Comparison of ENCODE assay signal across 27 mouse cellular contexts in genomic region chr8:109941606-109942360, GRCm38 (mm10). TPM values are rescaled to one million over a fixed set of nuclear protein-coding genes. Genes with fewer than 3 reads are reported as not detected.
DNase-seq lines count a peak whose midpoint lies in the region; ATAC-seq and TF ChIP-seq lines count a peak whose summit lies in the region.
"Had no signal": no experiment of that assay in that cellular context is flagged by ENCODE, and none has a peak within 500 bp of the region (broad histone marks: within the 10 kb centered on the region; RNA-seq: fewer than 3 reads in every experiment).

No protein-coding gene starts in this region.

- TF ChIP-seq CTCF in kidney, adult 2 months (conservative IDR thresholded peaks at IDR 0.05; ENCODE audit: insufficient read depth, insufficient read length, low read depth, low read length), result no peak
- no peak for TF ChIP-seq CTCF in lung, postnatal 0 days (IDR thresholded peaks at IDR 0.05)

- H3K36me3 ChIP-seq in kidney, adult 2 months (ENCODE audit: control insufficient read depth, insufficient read depth, low read length), result no peaks in the 10 kb centered on the region
- H3K36me3 ChIP-seq in lung, postnatal 0 days (ENCODE audit: insufficient read depth, low read length), result peaks cover 10% of the 10 kb centered on the region; the same call in 1 of the 2 replicates

- no peaks in the 10 kb centered on the region for H3K9me3 ChIP-seq in lung, postnatal 0 days (ENCODE audit: low read length)
- H3K9me3 ChIP-seq: embryonic facial prominence, embryonic 12.5 days; limb, embryonic 13.5 days; liver, embryonic 13.5 days; midbrain, embryonic 10.5 days; stomach, embryonic 15.5 days had no signal

- no peak for TF ChIP-seq EP300 in lung, postnatal 0 days (IDR thresholded peaks at IDR 0.05)

- DNase-seq in embryo, embryonic 11 days, result peak; percentile 18
- DNase-seq in embryo, embryonic 10.5 days (ENCODE audit: low spot score), result no peak
- peak; percentile 56 for DNase-seq in kidney, postnatal 10 days
- no peak for DNase-seq in kidney, adult 2 months
- peak; percentile 58 for DNase-seq in lung, postnatal 0 days (ENCODE audit: low spot score)
- DNase-seq in lung, postnatal 25 days (ENCODE audit: low spot score), result no peak
- peak; percentile 75 for DNase-seq in NIH3T3 (ENCODE audit: low read depth)
- DNase-seq: gastrocnemius, postnatal 25 days; liver, embryonic 13.5 days; lung, postnatal 14 days; right cerebral cortex, adult 18-20 months had no signal

- H3K27ac ChIP-seq in kidney, adult 2 months (ENCODE audit: insufficient read depth, low read depth, low read length), result no peak overlapping the region
- H3K27ac ChIP-seq in lung, postnatal 0 days (ENCODE audit: low read length), result no peak overlapping the region
- H3K27ac ChIP-seq: embryonic facial prominence, embryonic 12.5 days; hindbrain, postnatal 0 days; limb, embryonic 13.5 days; liver, embryonic 13.5 days; midbrain, embryonic 10.5 days; stomach, embryonic 15.5 days had no signal

- no peak overlapping the region for H3K4me3 ChIP-seq in kidney, adult 2 months (ENCODE audit: insufficient read depth, low read depth, low read length)
- H3K4me3 ChIP-seq in lung, postnatal 0 days (ENCODE audit: low read depth, low read length), result no peak overlapping the region
- H3K4me3 ChIP-seq: embryonic facial prominence, embryonic 12.5 days; limb, embryonic 13.5 days; liver, embryonic 13.5 days; midbrain, embryonic 10.5 days; stomach, embryonic 15.5 days had no signal

- TF ChIP-seq POLR2A in kidney, adult 2 months (IDR thresholded peaks at IDR 0.05; ENCODE audit: low read depth, low read length), result no peak

- H3K4me1 ChIP-seq in kidney, adult 2 months (ENCODE audit: control insufficient read depth, insufficient read depth, low read length), result peaks cover 18% of the 10 kb centered on the region
- no peaks in the 10 kb centered on the region for H3K4me1 ChIP-seq in lung, postnatal 0 days (ENCODE audit: insufficient read depth, low read depth, low read length)
- H3K4me1 ChIP-seq: embryonic facial prominence, embryonic 12.5 days; stomach, embryonic 15.5 days had no signal

- no peak overlapping the region for H3K9ac ChIP-seq in lung, postnatal 0 days (replicated peaks; ENCODE audit: low read depth)
- H3K9ac ChIP-seq: embryonic facial prominence, embryonic 12.5 days; limb, embryonic 13.5 days; liver, embryonic 13.5 days; stomach, embryonic 15.5 days had no signal

- H3K27me3 ChIP-seq in kidney, adult 2 months (replicated peaks; ENCODE audit: control insufficient read depth, insufficient read depth, low read length), result no peaks in the 10 kb centered on the region
- no peaks in the 10 kb centered on the region for H3K27me3 ChIP-seq in lung, postnatal 0 days (replicated peaks; ENCODE audit: insufficient read depth, low read length)
- H3K27me3 ChIP-seq: CH12.LX; embryonic facial prominence, embryonic 12.5 days; stomach, embryonic 15.5 days had no signal

- WGBS in kidney, adult 2 months, result 45% methylated on average over 2 of the region's 2 CpGs
- WGBS in lung, postnatal 0 days, result 39% methylated on average over 2 of the region's 2 CpGs

- ATAC-seq in lung, postnatal 0 days, result peak; percentile 36
- no peak for ATAC-seq in monocyte, adult 5-6 weeks (replicated peaks; ENCODE audit: insufficient number of reproducible peaks, low FRiP score, low TSS enrichment, poor library complexity, severe bottlenecking)
- ATAC-seq: forebrain, embryonic 16.5 days; hindbrain, postnatal 0 days; intestine, postnatal 0 days had no signal

- no peak overlapping the region for H3K4me2 ChIP-seq in lung, postnatal 0 days (replicated peaks; ENCODE audit: low read depth, low read length)
- H3K4me2 ChIP-seq: embryonic facial prominence, embryonic 12.5 days; limb, embryonic 13.5 days; liver, embryonic 13.5 days; stomach, embryonic 15.5 days had no signal

RNA-seq across cellular contexts. Expression of gene Marveld3, which starts 20.2 kb away (rescaled TPM):
- polyA plus RNA-seq in kidney, adult 2 months (2012; rRNA removed), result 10.7 and 10.8 TPM in 2 replicates
- 10.4 and 13.4 TPM in 2 replicates for polyA plus RNA-seq in lung, postnatal 0 days (2015; fragmentation: Nextera tagmentation; extraction: Ambion mirVana)
- total RNA-seq in monocyte, adult 5-6 weeks (2017), result not detected in 3 replicates
- total RNA-seq: CH12.LX; gastrocnemius, postnatal 25 days; hematopoietic stem cell, adult 5-6 weeks; MEL had no signal
- polyA plus RNA-seq: liver, embryonic 13.5 days had no signal

RNA-seq across cellular contexts. Expression of gene Tat, which starts 48.5 kb away (rescaled TPM):
- polyA plus RNA-seq in kidney, adult 2 months (2012; rRNA removed), result 0.04 TPM in 1 of 2 replicates, not detected in the other
- polyA plus RNA-seq in lung, postnatal 0 days (2015; fragmentation: Nextera tagmentation; extraction: Ambion mirVana), result 0.13 and 0.25 TPM in 2 replicates
- not detected in 3 replicates for total RNA-seq in monocyte, adult 5-6 weeks (2017)
- total RNA-seq: CH12.LX; gastrocnemius, postnatal 25 days; hematopoietic stem cell, adult 5-6 weeks; hindbrain, postnatal 0 days; left cerebral cortex, adult 8-10 months; MEL; midbrain, postnatal 0 days had no signal
- polyA plus RNA-seq: cerebellum, adult 2 months; embryonic facial prominence, embryonic 12.5 days; forebrain, embryonic 16.5 days; hindbrain, postnatal 0 days; limb, embryonic 13.5 days; midbrain, embryonic 10.5 days; neural tube, embryonic 11.5 days; spleen, adult 2 months; stomach, embryonic 15.5 days had no signal

Comparison
In these comparisons a context has a peak if more than half of its experiments do, and no peak if none do; other contexts are left out.
1. DNase-seq: peak in embryo, embryonic 11 days (single experiment), kidney, postnatal 10 days (single experiment), lung, postnatal 0 days (single experiment) and NIH3T3 (single experiment); none in embryo, embryonic 10.5 days (single experiment), kidney, adult 2 months (single experiment) and lung, postnatal 25 days (single experiment).